Mouse (Mus musculus): ENCODE data around the gene Cdh23.

Gene Cdh23

DNA sequence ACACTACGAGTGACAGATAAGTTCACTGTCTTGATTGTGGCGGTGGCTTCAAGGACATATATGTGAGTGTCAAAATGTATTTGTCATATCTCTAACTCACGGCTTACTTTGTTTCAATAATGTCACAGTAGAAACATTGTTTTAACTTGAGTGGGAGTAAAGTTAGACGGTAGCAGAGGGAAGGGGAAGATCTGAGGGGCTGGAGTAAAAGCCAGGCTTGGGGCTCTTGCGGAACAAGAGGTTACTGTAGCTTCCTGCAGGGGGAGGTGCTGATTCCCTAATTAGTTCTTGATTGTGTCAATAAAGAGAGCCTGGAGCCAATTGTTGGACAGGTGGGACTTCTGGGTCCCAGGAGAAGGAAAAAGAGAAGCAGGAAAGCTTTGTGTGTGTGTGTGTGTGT is 70.2 kb downstream of the Cdh23 start:
- DNase-seq, result no peak

DNA sequence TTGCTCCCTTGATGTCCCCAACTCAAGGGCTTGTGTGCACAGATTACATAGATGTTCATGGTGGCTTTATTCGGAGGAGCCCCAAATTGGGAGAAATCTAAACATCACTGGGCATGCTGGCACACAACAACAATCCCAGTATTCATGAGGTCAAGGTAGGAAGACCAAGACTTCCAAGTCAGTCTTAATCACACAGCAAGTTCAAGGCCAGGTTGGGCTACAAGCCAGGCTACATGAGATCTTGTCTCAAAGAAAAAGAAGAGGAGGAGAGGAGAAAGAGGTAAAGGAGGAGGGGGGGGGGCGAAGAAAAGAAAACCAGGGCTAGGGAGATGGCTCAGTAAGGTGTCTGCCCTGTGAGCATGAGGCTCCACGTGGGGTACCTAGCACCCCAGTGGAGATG is 70.8 kb downstream of the Cdh23 start:
- no peak for DNase-seq

DNA sequence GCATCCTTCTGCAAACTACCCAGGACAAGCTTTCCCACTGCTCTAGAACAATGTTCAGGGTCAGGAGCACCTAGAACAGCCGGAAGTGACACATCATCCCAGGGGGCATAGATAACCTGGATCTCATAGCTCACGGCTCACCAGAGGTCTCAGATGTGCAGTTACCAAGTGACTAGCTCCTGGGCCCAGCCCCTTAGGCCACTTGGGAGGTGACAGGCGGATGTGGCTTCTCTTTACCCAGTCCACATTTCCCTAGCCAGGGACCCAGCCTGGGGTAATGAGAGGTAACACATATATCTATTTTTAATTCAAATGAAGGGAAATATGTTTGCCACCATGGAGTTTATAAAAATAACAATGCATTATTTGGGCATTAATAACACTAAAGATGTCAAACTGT is 71.3 kb downstream of the Cdh23 start:
- no peak for DNase-seq

DNA sequence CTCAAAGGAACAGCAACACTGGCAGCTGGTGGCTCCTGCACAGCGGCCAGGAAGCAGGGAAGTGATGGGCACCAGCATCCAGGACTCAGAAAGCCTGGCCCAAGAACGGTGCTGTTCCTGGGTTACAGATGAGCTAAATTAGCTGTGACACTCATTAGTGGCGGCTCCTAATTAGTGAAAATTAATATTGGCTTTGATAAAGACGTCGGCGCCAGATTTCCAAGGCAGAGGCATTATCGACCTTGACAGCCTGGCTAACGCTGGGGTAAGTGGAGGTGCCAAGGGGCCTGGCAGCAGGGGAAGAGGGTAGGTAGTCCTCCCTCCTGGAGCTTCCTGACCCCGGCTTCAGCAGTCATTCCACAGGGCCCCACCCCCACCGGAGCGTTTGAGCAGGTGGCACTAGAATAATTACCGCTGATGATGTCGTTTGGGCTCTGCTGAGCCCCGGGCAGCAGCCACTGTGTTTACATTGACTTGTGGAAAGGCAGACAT is 72.0 kb downstream of the Cdh23 start:
- DNase-seq, result no peak

DNA sequence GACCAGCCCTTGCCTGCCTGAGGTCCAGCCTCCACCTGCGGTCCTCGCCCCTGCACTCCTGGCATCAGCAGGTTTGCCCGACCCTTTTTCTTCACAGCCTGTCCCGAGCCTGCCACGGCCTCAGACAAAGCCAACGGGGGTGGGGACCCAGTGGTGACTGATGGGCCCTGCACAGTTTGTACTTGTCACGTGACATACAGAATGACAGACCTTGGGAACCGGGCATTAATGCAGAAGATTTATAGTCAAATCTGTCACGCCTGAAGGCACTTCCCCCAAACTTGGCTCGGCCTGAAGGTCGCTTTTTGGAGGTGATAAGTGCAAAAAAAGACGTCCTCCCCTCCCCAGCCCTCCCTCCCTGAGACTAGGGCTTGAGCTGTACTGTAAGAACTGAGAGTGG is 73.5 kb downstream of the Cdh23 start:
- DNase-seq, result no peak

DNA sequence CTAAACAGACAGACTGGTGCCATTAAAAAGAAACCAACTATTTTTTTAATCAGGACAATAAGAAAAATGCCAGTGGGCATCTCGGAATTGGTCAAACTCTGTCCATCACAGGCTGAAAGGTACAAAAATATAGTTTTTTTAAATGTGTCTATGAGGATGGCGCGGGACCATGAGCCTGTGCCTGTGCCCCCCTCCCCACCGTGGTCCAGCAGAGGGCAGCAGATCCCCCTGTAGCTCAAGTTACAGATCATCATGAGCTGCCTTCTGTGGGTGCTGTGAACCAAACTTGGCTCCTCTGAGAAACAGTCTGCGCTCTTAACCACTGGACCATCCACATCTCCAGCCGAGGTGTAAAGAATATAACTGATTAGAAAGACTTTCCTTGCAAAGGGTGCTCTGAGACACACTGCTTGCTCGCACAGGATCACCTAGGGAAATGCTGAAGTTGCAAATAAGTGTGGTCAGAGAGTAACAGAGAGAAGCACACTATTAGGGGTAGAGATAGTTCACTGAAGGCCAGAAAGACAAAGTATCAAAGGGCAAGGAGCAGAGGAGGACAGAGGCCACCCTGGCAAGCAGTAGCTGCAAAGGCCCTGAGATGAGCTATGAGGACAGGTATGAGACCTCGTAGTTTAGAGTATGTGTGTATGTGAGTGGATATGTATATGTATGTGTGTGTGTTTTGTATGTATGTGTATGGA is 74.7 kb downstream of the Cdh23 start:
- DNase-seq, result no peak

DNA sequence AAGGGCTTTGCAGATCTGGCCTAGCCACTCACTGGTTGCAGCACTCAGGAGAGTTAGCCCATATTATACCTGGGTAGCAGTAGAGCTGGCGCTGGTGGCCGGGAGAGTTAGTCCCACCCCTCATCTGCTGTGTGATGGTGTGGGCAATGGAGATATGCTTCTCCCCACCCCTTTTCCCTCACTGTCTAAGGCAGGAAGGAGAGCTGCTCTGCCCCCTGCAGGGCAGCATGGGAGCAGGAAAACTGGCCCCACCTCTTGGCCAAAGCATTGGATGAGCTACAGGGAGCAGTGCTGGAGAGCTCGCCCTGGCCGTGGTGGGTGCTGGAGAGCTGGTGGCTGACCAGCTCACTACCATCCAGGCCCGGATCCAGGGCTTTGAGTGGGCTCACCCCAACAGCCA is 80.4 kb downstream of the Cdh23 start:
- no peak for DNase-seq

DNA sequence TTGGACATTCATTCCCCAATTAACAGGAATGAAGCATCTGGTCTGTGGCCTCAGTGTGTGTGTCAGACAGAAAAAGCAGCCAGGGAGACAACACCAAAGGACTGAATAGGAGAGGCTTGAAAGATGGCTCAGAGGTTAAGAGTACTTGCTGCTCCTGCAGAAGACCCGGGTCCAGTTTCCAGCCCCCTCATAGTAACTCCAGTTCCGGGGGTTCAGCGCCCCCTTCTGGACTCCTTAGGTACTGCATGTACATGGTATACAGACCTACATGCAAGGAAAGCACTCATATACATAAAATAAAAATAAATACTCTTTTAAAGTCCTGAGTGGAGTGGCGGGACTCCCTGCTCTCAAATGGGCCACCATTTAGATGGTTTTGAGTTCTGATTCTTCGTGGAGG is 83.4 kb downstream of the Cdh23 start:
- DNase-seq, result peak; percentile 22

DNA sequence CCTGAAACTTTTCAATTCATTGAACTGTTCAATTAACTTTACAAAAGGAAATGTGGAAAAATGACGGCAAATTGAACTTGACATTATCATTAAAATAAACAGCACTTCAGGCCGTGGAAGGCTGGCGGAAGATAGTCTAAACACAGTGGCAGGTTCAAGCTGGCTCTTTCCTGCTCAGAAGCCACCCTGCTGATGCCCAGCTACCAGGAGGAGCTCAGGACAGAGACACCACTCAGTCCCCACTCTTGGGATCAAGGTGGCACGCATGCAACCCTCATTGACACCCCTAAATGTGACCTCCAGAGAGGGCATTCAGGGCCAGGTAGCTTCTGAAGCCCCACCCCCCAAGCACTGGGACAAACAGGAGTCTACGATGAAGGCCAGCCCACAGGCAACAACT is 89.1 kb downstream of the Cdh23 start:
- no peak for DNase-seq

DNA sequence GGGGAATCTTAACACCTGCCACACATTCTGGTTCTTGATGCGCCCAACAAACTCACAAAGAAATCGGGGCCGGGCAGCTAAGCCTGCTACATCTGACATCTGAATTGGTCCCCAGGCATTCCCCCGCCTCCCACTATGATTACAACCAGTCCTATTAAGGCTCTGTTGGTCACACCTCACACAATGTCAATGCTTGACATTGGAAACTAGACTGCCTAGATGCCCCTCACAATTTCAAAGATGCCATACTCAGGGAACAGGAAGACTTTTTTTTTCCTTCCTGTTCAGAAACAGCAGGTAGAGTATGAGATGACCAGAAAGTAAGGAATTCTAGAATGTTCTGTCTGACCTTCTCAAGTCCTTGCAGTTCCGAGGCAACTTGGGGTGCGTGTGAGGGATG is 89.6 kb downstream of the Cdh23 start:
- DNase-seq, result no peak

DNA sequence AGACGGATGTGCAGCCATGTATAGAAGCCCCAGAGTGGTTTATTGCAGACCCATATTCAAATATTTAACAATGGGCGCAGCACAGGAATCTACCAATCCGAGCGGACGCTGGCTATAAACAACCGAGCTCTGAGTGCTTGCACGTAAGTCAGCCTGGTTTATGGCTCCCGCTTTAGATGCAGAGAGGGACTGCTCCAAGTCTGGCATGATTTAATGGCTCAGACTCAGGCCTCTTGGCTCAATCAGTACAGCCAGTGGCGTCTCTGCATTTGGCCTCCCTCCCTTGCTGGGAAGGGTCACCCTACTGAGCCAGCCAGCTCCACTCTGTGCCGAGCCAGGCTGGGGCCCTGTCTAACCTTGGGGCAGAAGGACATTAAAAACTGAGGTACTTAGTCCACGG is 94.1 kb downstream of the Cdh23 start:
- no peak for DNase-seq

DNA sequence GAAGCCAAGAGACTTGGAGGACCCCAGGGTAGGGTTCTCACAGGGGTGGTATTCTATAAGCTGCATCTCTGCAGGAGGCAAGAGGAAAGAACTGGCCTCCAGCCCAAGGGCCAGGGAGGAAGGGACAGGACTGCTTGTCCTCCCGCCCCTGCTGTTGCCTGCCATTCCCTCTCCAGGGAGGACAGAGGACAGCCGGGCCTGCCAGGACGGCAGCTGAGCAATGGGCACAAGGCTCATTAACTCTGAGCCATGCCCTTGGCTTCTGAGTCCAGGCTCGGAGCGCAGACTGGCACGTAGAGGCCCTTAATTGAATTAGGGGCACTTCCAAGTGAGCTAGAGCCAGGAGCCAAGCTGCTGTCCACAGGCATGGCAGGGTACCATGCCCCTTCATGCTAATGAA is 101.1 kb downstream of the Cdh23 start:
- no peak for DNase-seq

DNA sequence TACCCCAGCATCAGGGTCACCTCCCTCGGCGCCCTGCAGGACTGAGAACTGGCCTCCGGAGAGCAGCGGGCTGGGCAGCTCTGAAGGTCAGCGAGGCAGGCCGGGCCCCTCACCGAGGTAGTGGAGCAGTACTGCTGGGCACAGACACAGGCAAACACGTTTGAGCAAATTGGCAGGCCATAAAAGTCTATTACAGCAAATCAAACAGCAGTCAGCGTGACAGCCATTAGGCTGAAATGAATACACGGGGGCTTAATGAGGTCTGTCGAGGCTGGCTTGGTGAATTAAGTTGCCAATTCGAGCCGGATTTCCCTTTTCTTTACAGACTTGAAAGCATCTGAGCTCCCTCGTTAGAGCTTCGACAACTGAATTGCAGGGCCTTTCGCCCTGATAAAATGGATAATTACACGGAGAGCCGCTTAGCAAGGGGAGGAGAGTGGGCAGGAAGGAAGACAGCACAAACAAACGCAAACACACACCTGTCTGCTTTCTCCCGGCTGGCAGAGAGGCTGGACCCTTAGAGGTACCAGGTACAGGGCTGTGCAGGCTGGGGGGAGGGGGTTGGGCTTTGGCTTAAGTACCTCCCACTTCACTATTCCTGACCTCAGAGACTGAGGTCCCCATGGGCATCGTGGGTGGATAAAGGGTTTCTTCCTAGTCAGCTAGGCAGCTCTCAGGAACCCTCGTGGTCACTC is 103.3 kb downstream of the Cdh23 start:
- DNase-seq, result no peak

DNA sequence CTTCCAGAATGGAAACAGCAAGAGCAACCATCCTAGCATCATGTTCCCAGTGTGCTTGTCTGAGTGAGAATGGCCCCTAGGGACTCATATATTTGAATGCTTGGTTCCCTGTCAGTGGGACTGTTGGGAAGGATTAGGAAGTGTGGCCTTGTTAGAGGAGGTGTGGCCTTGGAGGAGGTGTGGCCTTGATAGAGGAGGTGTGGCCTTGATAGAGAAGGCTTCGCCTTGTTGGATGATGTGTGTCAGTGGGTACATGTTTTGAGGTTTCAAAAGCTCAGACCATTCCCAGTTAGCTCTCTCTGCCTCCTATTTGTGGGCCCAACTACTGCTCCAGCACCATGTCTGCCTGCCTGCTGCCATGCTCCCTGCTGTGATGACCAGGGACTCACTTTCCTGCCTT is 105.0 kb downstream of the Cdh23 start:
- DNase-seq, result no peak

DNA sequence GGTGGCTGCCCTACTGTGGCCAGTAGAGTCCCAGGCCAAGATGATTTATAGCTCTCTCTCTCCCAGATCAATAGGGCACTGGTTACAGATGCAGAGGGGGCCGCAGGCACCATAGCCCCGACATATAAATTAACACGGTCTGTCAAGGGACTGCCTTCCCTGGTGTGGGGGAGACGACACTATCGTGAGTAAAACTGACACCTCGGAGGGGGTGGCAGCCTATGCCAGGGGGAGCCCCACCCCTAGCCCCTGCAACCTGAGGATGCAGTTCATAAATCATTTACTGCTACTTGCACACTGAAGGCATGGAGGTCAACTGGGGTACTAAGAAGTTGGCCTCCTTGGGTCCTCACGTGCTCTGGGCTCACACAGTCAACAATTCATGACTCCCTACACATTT is 106.0 kb downstream of the Cdh23 start:
- no peak for DNase-seq

DNA sequence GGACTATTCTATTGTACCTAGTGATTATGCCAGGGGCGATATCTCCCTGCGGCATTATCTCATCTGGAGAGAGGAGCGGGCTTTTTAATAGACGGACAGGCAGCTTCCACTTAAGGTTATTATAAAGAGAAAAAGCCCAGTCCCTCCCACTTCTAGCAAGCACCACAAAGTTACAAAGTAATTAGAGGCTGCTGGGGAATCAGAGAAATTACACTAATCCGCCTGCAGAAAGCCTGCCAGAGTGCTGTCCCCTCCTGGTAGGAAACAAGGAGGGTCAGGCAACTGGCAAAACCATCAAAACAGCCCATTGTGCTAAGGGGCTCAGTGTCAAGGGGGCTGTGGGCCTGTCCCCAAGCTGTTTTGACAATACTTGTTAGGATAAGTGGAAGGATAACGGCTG is 110.6 kb downstream of the Cdh23 start:
- no peak for DNase-seq

DNA sequence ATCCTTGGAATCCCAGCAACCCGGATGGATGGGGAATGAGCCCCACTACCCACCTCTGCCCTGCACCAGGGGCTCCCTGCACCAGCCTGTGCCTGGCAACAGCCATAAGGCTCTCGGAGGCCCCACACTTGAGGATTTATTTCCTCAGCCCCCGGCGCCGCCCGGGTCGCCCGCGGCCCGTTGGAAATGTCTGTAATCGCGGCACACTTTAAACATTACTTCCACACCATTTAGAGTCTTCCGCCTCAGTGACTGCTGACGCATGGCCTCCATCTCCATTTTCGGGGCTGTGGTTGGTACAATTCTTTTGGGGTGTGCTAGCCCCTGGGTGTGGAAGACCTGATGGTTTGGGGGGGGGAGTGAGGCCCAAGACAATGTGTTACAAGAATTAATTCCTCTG is 113.3 kb downstream of the Cdh23 start:
- no peak for DNase-seq

DNA sequence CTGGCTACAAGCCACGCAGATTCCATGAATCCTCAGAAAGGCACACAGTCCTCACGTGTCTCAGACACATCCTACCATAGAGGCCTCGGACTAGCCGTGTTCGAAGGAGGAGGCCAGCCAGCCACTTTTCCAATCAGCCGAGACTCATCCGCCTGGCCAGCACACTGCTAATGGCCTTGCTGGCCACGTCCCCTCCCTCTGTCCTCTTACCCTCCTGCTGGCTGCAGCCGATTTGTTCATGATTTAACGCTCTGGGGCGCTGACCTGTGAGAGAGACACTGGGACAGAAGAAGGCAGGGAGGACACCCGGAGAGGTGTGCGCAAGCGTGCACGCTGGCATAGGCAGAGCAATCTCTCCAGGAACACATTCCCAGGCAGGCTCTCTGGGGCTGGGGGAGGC is 115.6 kb downstream of the Cdh23 start:
- DNase-seq, result no peak

DNA sequence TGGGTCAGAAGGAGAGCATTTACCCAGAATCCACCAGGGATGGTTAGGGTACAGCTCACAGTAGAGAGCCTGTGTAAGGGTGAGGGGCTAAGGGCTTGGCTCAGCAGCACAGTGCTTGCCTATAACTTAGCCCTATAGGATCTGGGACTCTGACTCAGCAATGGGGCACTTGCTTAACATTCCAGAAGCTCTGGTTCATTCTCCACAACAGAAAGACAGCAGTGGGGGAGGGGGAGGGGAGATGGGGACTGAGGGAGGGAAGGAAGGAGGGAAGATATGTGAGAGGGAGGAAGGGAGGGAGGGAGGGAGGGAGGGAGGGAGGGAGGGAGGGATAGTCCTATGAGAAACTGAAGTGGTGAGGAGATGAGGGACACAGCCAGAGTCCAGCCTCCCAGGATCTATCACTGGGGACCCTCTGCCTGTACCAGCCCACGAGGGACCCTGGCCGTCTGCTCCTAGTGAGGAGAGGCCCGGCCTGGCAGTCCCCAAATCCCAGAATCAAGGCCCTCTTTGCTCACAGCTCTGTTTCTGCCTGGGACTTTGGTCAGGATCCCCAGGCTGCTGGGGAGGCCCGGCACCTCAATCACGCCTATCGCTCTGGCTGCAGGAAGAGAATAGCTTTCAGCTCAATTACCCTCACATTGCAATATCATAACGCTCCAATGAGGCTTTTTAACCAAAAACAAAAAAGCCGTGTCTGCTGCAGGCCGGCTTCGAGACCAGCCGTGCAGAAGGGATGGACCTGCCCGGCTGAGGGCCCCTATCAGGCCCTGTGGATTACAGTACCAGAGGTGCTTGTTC is 117.4 kb downstream of the Cdh23 start:
- DNase-seq, result no peak

DNA sequence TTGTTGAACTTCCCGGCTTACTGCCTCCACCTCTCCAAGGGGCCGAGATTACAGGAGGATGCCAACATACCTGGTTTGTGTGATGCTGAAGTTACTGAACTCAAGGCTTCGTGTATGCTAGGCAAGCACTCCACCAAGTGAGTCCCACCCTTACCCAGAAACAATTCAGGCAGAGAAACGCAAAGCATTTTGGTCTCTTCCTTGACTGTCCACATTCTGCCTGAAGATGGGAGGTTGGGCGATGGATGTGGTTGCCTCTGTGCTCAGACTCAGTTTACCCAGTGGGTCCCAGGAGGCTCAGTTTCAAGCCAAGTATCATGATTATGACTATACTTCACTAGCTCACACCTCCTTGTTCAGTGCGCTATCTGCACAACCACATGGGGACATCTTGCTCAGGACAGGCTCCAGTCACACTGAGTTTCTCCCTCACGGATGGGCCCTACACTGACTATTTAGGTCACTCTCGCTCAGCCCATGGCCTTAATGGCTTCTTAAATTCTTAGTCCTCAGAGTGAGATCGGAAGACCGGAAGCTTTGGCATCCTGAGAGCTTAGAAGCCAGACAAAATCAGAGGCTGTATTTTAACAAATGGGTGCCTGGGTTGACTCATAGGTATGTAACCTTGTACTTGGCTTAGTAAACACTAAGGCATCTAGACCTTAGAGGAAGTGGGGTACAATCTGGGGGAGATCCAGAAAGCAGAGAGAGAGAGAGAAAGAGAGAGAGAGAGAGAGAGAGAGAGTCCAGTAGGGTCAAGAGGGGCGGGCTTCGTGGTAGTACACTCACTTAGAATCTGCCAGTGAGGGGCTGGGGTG is 118.2 kb downstream of the Cdh23 start:
- no peak for DNase-seq

DNA sequence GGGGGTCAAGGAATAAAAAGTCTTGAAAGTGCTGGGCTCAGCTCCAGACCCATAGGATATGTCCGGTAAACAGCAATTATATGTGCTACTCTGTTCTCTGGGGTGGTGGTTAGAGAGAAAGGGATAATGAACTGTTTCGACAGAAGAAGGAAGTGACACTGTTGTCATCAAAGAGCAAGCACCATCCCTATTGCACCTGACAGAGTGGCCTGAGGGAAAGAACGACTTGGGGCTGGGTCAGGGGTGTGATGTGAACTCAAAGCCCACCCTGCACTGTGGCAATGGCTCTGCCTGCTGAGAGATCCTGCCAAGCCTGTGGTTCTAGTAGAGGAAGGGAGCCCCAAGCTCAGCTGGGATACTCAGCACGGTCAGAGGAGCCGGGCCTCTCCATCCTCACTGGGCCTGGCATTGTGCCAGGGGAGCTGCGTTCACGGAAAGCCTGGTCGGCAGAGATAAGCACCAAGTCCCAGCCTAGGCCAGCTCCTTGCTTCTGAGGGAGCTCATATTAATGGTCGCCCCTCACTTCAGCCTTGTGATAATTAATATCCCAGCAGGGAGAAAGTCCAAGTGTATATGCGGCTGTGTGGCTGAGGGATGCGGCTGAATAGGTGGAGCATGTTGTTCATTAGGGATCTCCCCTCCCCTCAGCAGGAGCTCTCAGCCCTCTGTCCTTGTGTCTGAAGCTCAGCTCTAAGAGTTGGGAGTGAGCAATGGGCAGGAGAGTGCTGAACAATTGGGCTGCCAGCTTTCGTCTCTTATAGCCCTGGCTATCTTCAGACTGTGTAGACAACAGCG is 119.0 kb downstream of the Cdh23 start:
- peak; percentile 80 for DNase-seq

DNA sequence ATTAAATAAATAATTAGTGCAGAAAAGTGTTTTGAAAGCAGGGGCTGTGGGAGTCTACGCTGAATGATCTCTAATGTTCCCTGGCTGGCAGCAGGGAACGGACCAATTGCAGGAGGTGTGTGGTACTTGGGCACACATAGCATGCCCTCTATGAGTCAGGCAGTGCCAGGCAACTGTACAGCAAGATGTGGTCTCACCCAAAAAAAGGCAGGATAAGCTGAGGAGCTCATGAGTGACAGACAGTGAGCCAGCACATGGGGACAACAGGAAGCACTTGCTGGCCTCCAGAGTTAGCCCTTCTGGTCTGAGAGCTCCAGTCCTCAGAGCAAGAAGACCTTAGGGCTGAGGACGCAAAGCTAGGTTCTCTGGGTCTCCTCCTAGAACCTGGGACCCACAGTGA is 121.4 kb downstream of the Cdh23 start:
- DNase-seq, result no peak
